Mouse (Mus musculus): ENCODE measurements at regions not wholly inside any gene's neighbourhood (a gene's known extent, or its start where the extent isn't known, plus 50 kb on each side); places are given as distances from the start of the nearest gene placed in this dataset.

DNA sequence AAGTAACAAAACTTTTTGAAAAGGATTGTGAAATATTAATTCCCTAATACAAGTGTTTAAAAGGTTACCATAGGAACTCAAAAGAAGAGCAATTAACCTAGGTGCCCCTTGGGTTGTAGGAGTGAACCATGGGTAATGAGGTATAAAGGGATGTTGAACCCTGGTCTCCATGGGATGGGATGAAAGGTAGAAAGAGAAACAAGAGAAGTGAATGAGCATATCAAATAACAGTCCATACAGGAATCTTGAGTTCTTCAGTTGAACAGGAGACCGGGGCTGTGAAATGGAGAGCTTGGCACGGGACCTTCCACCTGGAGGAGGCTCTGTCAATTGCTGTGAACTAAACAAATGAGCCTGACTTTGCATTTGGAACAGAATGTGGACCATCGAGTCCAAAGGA lies 449.6 kb upstream of the Meis1 start:
- DNase-seq (ENCODE audit: low read depth) = no peak

DNA sequence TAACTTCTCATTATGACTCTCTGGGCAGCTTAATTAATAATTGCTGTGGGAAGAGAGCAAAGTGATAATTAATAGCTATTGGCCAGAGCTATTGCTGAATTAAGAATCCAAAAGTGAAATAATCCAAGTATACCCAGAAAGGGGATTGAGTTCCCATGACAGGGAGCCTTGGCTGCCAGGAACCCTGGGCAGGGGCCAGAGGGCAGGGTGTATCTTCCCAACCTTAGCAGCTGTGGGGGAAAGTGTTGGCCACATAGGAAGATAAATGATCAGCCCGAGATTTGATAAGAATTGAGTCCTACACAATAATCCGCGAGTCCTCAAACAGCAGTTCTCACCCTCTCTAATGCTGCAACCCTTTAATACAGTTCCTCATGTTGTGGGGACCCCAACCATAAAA lies 450.0 kb upstream of the Meis1 start:
- DNase-seq (ENCODE audit: low read depth) = no peak

DNA sequence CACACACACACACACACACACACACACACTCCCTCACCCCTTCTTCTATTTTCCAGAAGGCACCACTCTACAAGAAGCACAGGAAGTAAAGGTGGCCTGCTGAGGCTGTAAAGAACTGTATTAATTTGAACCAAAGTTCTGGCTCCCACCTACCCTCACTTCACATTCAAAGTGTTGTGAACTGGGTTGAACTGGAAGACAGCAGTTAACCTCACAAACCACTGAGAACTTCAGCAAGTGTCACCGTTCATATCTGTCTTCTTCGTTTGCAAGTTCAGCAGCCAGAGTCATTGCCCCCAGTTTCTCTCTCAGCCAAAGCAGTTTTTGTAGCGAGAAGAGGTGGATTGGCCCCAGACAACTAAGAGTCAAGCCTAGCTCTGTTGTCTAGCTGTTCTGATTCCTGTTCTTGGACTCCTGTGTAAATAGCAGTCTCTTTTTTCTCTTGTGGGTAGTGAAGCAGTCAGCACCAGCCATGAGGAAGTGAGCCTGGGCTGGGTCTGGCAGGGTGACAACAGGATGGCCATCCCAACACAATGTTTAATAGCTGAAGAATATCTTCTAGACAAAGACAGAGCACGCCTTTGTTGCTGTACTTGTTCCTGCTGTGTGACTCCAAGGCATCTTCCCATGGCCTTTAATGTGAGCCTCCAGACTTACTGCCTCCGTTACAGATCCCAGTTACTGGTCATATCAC lies 452.0 kb upstream of the Meis1 start:
- no peak for DNase-seq (ENCODE audit: low read depth)

- no peak for DNase-seq (ENCODE audit: low read depth)
Measured at GRCm38 (mm10) chr11:19475068-19475786, 448.9 kb upstream of the Spred2 start.

- no peak for DNase-seq (ENCODE audit: low read depth)
Measured at GRCm38 (mm10) chr11:19493089-19493756, 431.0 kb upstream of the Spred2 start.

- no peak for DNase-seq (ENCODE audit: low read depth)
Measured at GRCm38 (mm10) chr11:19521721-19522120, 402.5 kb upstream of the Spred2 start.

GRCm38 (mm10) chr11:19523853-19524487 lies 400.2 kb upstream of the Spred2 start:
- no peak for DNase-seq (ENCODE audit: low read depth)

GRCm38 (mm10) chr11:19529126-19529525 lies 395.0 kb upstream of the Spred2 start:
- DNase-seq (ENCODE audit: low read depth) = no peak

- DNase-seq (ENCODE audit: low read depth) = no peak
Measured at GRCm38 (mm10) chr11:19530652-19531051, 393.5 kb upstream of the Spred2 start.

GRCm38 (mm10) chr11:19531255-19532003 lies 392.7 kb upstream of the Spred2 start:
- no peak for DNase-seq (ENCODE audit: low read depth)

DNA sequence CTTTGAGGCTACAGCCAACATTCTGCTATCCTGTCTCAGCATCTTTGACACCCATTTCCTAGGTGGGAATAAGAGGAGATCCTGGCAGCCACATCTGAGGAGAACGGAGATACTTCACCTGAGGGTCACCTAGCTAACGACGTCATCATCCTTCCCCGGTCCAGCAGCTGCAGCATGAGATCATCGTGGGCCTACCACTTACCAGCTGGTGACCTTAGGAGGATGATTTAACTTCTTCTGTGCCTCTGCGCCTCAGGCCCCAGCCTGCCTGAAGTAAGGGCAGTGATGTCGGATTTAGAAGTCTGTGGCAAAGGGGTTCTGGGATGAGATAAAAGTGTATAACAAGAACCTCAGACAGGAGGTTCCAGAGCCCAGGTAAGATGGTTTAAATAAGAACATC lies 391.3 kb upstream of the Spred2 start:
- DNase-seq (ENCODE audit: low read depth) = no peak

DNA sequence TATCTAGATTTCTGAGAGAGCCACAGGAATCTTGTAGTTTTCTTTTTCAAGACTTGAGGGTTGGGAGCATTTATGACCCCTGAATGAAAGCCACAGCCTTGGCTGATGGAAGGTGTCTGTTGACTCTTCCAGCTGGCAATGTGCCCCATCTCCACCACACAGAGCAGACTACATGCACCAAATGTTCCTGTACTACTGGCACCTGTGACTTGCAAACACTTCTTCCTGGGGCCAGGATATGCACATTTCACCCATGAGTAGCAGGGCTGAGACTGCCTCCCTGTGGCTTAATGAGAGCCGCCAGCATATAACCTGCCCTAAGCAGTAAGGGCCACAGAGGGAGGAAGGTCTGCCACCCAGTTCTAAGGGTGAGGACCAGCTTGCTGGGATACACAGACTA lies 390.5 kb upstream of the Spred2 start:
- peak; percentile 2 for DNase-seq (ENCODE audit: low read depth)

DNA sequence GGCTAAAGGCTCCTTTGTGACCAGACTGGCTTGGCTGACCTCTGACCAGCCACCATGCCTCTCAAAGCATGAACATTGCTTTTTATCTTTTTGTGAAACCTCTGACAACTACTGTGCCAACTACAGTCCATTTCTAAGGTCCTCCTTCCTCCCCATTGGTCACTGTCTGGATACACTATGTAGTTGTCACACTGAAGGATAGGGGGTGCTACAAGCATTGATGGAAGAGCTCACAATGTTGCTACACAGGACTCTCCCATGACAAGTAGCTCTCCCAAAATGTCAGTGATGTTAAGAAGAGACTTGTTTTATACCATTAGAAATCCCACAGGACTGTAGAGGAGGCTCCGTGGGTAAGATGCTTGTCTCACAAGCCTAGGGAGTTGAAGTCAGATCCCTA lies 389.0 kb upstream of the Spred2 start:
- DNase-seq (ENCODE audit: low read depth) = no peak

DNA sequence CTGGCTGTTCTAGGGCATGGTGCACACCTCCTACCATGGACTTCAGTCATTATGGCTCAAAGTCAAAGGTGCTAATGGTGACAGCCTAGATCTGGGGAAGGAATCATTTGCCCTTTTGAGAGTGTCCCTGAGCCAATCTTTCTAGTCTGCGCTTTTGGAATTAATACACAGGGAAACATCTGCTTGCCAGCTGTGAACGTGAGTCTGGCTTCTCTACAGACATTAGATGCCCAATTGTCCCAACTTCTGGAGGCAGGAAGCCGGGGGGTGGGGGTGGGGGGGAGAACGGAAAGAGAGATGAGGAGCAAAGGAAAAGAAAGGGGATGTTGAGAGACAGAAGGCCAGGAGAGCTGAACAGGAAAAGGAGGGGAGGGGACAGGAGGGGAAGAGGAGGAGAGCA lies 377.9 kb upstream of the Spred2 start:
- no peak for DNase-seq (ENCODE audit: low read depth)

DNA sequence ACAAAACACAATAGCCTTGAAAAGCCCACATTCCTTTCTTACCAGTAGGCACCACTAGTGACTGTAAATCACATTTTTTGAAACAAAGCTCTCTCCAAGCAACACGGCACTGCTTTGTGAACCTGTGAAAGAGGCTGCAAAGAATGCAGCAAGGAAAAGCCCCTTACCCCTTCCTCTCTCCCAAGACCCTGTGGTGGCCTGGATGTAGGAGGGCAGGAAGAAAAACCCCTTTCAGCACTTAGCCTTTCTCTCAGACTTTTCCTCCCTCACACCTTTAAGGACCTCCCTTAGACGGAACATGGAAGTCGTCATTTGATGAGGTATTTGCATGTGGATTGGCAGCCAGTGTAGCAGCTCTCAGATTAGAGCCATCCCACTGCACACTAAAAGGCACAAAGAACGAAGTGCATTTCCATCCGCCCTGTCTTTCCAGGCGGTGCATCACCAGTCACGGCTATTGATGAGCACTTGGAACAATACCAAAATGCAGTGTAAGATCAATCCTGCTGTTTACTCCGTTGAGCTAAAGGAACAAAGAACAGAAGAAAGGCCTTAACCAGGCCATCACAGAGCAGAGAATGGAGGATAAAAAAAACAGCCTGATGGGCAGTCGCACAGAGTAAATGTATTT lies 369.7 kb upstream of the Spred2 start:
- no peak for DNase-seq (ENCODE audit: low read depth)

GRCm38 (mm10) chr11:19554947-19555770 lies 369.0 kb upstream of the Spred2 start:
- no peak for DNase-seq (ENCODE audit: low read depth)

DNA sequence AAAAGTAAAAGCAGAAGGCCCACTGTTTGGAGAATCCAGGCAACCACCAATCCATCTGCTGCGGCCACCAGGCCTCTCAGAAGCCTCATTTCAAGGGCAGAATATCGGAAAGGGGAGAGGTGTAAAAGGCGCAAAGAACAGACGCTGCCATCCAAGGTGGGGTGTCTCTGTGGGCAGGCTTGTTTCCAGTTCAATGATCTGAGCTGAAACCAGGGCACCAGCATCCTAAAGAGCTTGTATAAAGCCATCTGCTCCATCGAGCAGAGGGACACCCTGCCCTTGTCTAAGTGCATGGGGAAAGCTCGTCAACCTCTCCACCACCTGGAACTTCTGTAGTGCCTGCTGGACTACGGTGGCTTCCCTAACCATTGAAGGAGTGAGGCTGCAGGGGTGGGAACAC lies 363.7 kb upstream of the Spred2 start:
- no peak for DNase-seq (ENCODE audit: low read depth)

DNA sequence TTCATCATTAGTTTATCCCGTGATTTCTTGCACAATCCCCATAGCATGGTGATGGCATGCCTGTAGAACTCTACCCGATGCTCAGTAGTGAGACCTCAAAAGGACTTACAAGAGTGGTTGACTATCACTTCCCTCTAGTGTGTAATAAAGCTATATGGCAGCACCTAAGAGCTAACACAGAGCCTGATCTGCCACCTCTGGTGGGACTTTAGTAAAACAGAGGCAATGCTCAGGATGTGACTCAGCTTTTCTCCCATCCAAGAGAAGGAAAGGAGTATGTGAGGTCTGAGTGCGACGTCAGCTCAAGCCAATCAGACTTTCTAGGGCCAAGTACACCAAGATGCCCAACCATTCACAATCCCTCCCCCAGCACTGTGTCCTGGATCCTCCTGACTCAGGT lies 361.5 kb upstream of the Spred2 start:
- no peak for DNase-seq (ENCODE audit: low read depth)

DNA sequence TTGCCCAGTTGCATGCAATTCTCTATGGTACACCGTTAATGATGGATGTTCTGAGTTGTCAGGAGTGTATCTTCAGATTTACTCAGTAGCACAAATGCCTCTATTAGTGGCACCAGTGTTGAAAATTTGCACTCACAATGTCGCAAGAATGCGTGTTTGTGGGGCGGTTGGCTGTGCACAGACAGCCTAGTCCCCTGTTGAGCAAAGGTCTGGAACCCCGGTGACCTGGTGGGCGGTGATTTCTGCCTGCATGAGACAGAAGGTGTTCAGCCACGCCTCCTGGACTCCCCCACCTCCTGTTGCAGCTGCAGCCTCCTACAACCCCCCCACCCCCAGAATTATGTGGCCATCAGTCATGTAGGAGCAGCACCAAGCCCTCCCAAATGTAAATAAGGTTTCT lies 338.9 kb upstream of the Spred2 start:
- no peak for DNase-seq (ENCODE audit: low read depth)

- DNase-seq (ENCODE audit: low read depth) = no peak
Measured at GRCm38 (mm10) chr11:19592506-19593355, 331.4 kb upstream of the Spred2 start.
